Mouse (Mus musculus): ENCODE measurements around the gene Arhgef7. TPM values are rescaled to one million over a fixed set of nuclear protein-coding genes. Genes with fewer than 3 reads are reported as not detected.

Gene Arhgef7
- polyA plus RNA-seq, 1 experiment, result 353 TPM

GRCm38 (mm10) chr8:11827312-11827711 lies 99.8 kb downstream of the Arhgef7 start:
- TF ChIP-seq CTCF (IDR thresholded peaks at IDR 0.05; ENCODE audit: insufficient read depth, low read depth, low read length) (no peak), POLR2A (IDR thresholded peaks at IDR 0.05; ENCODE audit: insufficient read depth, low read depth, low read length) (no peak)
- Histone ChIP-seq H3K27ac (ENCODE audit: insufficient read depth, low read depth, low read length) (no peak overlapping the region), H3K4me3 (ENCODE audit: insufficient read depth, low read depth, low read length) (no peak overlapping the region), H3K4me1 (ENCODE audit: control insufficient read depth, insufficient read depth, low read length) (peaks cover 23% of the 10 kb centered on the region)
- WGBS, result 30% methylated on average over 3 of the region's 3 CpGs

DNA sequence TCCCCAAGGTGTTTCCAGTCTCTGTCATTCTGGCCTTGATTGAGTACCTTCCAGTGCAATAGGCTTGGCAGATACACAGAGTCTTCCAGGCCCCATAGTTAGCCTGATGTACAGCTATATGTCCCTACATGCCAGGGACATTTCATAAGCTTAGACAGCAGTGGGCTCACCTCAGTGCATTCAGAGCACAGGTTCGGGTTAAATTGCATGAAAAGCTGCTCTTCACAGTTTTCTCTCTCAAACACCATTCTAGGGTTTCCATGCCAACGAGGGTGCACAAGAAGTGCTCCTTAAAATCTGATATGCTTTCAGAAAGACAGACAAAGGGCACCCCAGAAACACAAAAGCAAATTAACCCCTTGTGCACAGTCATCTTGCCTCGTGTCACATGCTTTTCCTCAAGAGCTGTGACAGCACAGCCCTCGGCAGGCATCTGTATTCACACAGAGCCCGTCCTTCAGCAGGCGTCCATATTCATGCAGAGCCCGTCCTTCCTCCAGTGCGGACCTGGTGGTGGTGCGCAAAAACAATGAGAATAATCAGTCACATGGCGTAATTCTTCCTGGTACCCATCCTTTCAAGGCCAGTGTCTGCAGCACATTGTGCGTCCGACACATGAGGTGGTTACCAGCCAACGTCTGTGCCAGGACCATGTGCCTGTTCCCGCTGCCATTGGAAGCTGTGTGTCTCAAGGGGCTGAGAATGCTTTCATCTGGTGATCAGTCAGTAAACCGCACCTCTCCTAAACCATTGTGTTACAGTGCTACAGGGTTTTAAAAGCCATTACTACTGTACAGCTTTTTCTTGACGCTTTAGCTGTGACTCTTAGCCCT lies 102.9 kb downstream of the Arhgef7 start:
- peaks cover 32% of the 10 kb centered on the region for H3K4me1 ChIP-seq (ENCODE audit: control insufficient read depth, insufficient read depth, low read length)
- TF ChIP-seq POLR2A (IDR thresholded peaks at IDR 0.05; ENCODE audit: insufficient read depth, low read depth, low read length) (no peak), CTCF (IDR thresholded peaks at IDR 0.05; ENCODE audit: insufficient read depth, low read depth, low read length) (no peak)
- WGBS, result 59% methylated on average over 16 of the region's 16 CpGs
- no peak overlapping the region for H3K27ac ChIP-seq (ENCODE audit: insufficient read depth, low read depth, low read length)
- H3K4me3 ChIP-seq (ENCODE audit: insufficient read depth, low read depth, low read length), result no peak overlapping the region

DNA sequence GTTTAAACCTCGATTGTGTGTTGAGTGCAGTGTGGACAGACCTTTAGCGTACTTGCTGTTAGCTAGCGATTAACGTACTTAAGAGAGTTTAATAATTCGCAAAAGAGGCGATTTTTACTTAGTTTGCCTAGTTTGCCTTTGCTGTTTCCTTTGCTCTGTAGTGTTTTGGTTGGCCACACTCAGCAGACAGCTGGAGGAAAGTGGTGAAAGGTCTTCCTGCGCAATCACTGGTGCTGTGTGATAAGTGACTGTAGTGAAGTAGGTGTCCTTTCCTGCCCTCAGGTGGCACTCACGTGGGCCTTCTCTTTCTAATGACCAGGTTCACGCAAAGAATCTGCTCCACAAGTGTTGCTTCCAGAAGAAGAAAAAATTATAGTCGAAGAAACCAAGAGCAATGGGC lies 103.7 kb downstream of the Arhgef7 start:
- no peak for TF ChIP-seq POLR2A (IDR thresholded peaks at IDR 0.05; ENCODE audit: insufficient read depth, low read depth, low read length)
- no peak for TF ChIP-seq CTCF (IDR thresholded peaks at IDR 0.05; ENCODE audit: insufficient read depth, low read depth, low read length)
- Histone ChIP-seq H3K27ac (ENCODE audit: insufficient read depth, low read depth, low read length) (no peak overlapping the region), H3K4me3 (ENCODE audit: insufficient read depth, low read depth, low read length) (no peak overlapping the region), H3K4me1 (ENCODE audit: control insufficient read depth, insufficient read depth, low read length) (peaks cover 35% of the 10 kb centered on the region)
- WGBS, result 84% methylated on average over 10 of the region's 10 CpGs

- peaks cover 33% of the 10 kb centered on the region for H3K4me1 ChIP-seq (ENCODE audit: control insufficient read depth, insufficient read depth, low read length)
Observed at GRCm38 (mm10) chr8:11831939-11832338, 104.4 kb downstream of the Arhgef7 start.

DNA sequence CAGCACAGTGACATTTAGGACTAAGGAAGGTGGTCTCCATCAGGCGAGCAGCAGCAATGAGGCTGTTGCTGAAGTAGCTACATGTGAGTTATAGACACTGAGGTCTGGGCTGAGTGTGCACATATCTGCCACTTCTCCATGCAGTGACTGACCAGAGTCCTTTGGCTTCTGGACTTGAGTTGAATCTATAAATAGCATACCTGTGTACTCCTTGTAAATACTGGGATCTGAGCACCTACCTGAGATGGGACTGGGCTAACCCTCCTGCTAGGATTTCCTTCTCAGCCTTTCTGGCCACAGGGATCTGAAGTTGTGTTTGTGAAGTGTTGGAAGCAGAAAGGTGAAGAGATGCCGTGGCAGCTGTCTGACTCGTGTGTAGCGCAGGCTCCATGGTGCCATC lies 105.6 kb downstream of the Arhgef7 start:
- H3K4me1 ChIP-seq (ENCODE audit: control insufficient read depth, insufficient read depth, low read length), result peaks cover 30% of the 10 kb centered on the region
- H3K27ac ChIP-seq (ENCODE audit: insufficient read depth, low read depth, low read length), result no peak overlapping the region
- TF ChIP-seq POLR2A (IDR thresholded peaks at IDR 0.05; ENCODE audit: insufficient read depth, low read depth, low read length) (no peak), CTCF (IDR thresholded peaks at IDR 0.05; ENCODE audit: insufficient read depth, low read depth, low read length) (no peak)
- no peak overlapping the region for H3K4me3 ChIP-seq (ENCODE audit: insufficient read depth, low read depth, low read length)
- 94% methylated on average over 4 of the region's 4 CpGs for WGBS

More at GRCm38 (mm10) chr8:11831939-11832338, 104.4 kb downstream of the Arhgef7 start:
- Histone ChIP-seq H3K27ac (ENCODE audit: insufficient read depth, low read depth, low read length) (no peak overlapping the region), H3K4me3 (ENCODE audit: insufficient read depth, low read depth, low read length) (no peak overlapping the region)
- WGBS, result 85% methylated on average over 5 of the region's 5 CpGs
- TF ChIP-seq CTCF (IDR thresholded peaks at IDR 0.05; ENCODE audit: insufficient read depth, low read depth, low read length) (no peak), POLR2A (IDR thresholded peaks at IDR 0.05; ENCODE audit: insufficient read depth, low read depth, low read length) (no peak)

GRCm38 (mm10) chr8:11834200-11834599 lies 106.7 kb downstream of the Arhgef7 start:
- WGBS, result 61% methylated on average over 5 of the region's 5 CpGs
- H3K27ac ChIP-seq (ENCODE audit: insufficient read depth, low read depth, low read length), result no peak overlapping the region
- TF ChIP-seq POLR2A (IDR thresholded peaks at IDR 0.05; ENCODE audit: insufficient read depth, low read depth, low read length) (no peak), CTCF (IDR thresholded peaks at IDR 0.05; ENCODE audit: insufficient read depth, low read depth, low read length) (no peak)
- no peak overlapping the region for H3K4me3 ChIP-seq (ENCODE audit: insufficient read depth, low read depth, low read length)
- H3K4me1 ChIP-seq (ENCODE audit: control insufficient read depth, insufficient read depth, low read length), result peaks cover 31% of the 10 kb centered on the region

DNA sequence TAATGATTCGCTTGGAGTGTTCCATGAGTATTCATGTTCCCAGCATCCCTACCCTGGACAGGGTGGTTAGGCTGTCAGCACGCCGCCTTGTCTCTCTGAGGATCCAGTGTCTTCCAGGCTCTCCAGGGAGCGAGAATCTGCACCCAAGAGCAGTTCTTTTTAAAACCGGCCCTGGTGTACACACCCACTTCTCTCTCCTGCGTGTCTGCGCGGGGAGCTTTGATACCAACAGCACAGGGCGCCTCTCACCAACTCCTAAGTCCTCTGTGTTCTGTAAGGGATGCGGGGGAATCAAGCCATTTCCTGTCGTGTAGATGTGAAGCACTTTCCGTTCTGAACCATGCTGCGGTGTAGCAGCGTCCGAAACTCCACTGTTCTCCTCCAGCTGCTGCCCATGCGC lies 107.2 kb downstream of the Arhgef7 start:
- no peak for TF ChIP-seq CTCF (IDR thresholded peaks at IDR 0.05; ENCODE audit: insufficient read depth, low read depth, low read length)
- TF ChIP-seq POLR2A (IDR thresholded peaks at IDR 0.05; ENCODE audit: insufficient read depth, low read depth, low read length), result no peak
- Histone ChIP-seq H3K27ac (ENCODE audit: insufficient read depth, low read depth, low read length) (no peak overlapping the region), H3K4me3 (ENCODE audit: insufficient read depth, low read depth, low read length) (no peak overlapping the region), H3K4me1 (ENCODE audit: control insufficient read depth, insufficient read depth, low read length) (peaks cover 28% of the 10 kb centered on the region)
- WGBS, result 73% methylated on average over 16 of the region's 16 CpGs

GRCm38 (mm10) chr8:11840174-11840573 lies 112.7 kb downstream of the Arhgef7 start, which contains the start of gene Tex29:
Gene Tex29 (plus strand): TSS chr8:11840474.
- TF ChIP-seq POLR2A (IDR thresholded peaks at IDR 0.05; ENCODE audit: insufficient read depth, low read depth, low read length), result no peak
- no peak for TF ChIP-seq CTCF (IDR thresholded peaks at IDR 0.05; ENCODE audit: insufficient read depth, low read depth, low read length)
- Histone ChIP-seq H3K27ac (ENCODE audit: insufficient read depth, low read depth, low read length) (peak within 1 kb of the TSS; percentile 43; the same call in 1 of the 2 replicates), H3K4me3 (ENCODE audit: insufficient read depth, low read depth, low read length) (no peak within 1 kb of the TSS), H3K4me1 (ENCODE audit: control insufficient read depth, insufficient read depth, low read length) (peaks cover 25% of the 10 kb centered on the region)
- whole genome bisulfite sequencing, result 81% methylated on average over 5 of the region's 5 CpGs

DNA sequence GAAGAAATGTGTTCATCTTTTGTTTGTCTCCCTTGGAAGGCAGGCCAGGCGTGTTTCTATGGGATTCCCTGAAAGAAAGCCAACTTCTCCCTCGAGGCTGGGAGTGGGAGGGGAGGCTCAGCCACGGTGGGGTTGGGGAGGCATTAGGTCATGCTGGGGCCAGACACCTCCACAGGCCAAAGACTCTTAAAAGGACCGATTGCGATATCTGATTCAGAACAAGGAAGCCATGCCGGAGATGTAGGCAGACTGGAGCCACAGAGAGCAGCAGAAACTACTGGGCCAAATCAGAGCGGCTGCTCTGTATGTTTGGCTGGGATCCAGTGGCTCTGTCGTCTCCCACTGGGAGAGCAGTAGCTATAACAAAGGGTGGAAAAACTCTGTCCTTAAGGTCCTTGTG lies 114.0 kb downstream of the Arhgef7 start:
- TF ChIP-seq POLR2A (IDR thresholded peaks at IDR 0.05; ENCODE audit: insufficient read depth, low read depth, low read length), result no peak
- no peak for TF ChIP-seq CTCF (IDR thresholded peaks at IDR 0.05; ENCODE audit: insufficient read depth, low read depth, low read length)
- no peak overlapping the region for H3K4me3 ChIP-seq (ENCODE audit: insufficient read depth, low read depth, low read length)
- H3K27ac ChIP-seq (ENCODE audit: insufficient read depth, low read depth, low read length), result peak overlapping the region; percentile 70
- WGBS, result 13% methylated on average over 8 of the region's 8 CpGs
- H3K4me1 ChIP-seq (ENCODE audit: control insufficient read depth, insufficient read depth, low read length), result peaks cover 21% of the 10 kb centered on the region

Data from olfactory bulb, adult 2 months (tissue).